Mouse (Mus musculus) megakaryocyte, embryonic 14.5 days (primary cell): Measurements from ENCODE around the gene Shroom2. TPM values are rescaled to one million over a fixed set of nuclear protein-coding genes. Genes with fewer than 3 reads are reported as not detected.

Experiments used
- H3K27me3 ChIP-seq: replicated peaks from 2 replicates; pipeline ENCODE3; 2012; ENCODE audit warnings: inconsistent platforms
- H3K36me3 ChIP-seq: replicated peaks from 2 replicates; pipeline ENCODE3; 2012; ENCODE audit warnings: low read length, inconsistent platforms, mixed read lengths
- H3K4me1 ChIP-seq: 2 replicates; pipeline ENCODE4 v1.6.1; 2012; ENCODE audit warnings: inconsistent platforms
- H3K4me3 ChIP-seq: replicated peaks from 2 replicates; pipeline ENCODE3; 2012; ENCODE audit warnings: moderate library complexity, mild to moderate bottlenecking, inconsistent platforms
- H3K9me3 ChIP-seq: 2 replicates; pipeline ENCODE4 v1.6.1; 2012; ENCODE audit warnings: inconsistent platforms
- FLI1 ChIP-seq: IDR thresholded peaks from 2 replicates; pipeline ENCODE4 v1.6.1; 2012; ENCODE audit warnings: low read length, inconsistent platforms, mixed read lengths
- GATA1 ChIP-seq: IDR thresholded peaks from 3 replicates; pipeline ENCODE4 v1.6.1; 2012; ENCODE audit warnings: mixed read lengths, low read length, inconsistent platforms, borderline replicate concordance
- polyA plus RNA-seq: library from polyadenylated mRNA; stranded (reverse); fragments of >175 nt; gene quantifications from 2 replicates; pipeline ENCODE4 v1.2.3, GENCODE M21; 2012; ENCODE audit warnings: low replicate concordance; ENCODE audit not compliant: insufficient read depth

Gene Shroom2
- polyA plus RNA-seq, 1 experiment, result not detected

- TF ChIP-seq GATA1 (no peak), FLI1 (no peak)
- H3K9me3 ChIP-seq, result no peaks in the 10 kb centered on the region
- no peaks in the 10 kb centered on the region for H3K36me3 ChIP-seq
- no peak overlapping the region for H3K4me3 ChIP-seq
- H3K27me3 ChIP-seq, result peaks cover 13% of the 10 kb centered on the region
- no peaks in the 10 kb centered on the region for H3K4me1 ChIP-seq
Measured at GRCm38 (mm10) chrX:152652676-152653075, 116.6 kb downstream of the Shroom2 start.

GRCm38 (mm10) chrX:152644827-152645226 is 124.4 kb downstream of the Shroom2 start:
- H3K4me3 ChIP-seq, result no peak overlapping the region
- no peaks in the 10 kb centered on the region for H3K4me1 ChIP-seq
- H3K27me3 ChIP-seq, result peaks cover 6% of the 10 kb centered on the region
- H3K36me3 ChIP-seq, result no peaks in the 10 kb centered on the region
- no peak for TF ChIP-seq GATA1
- no peak for TF ChIP-seq FLI1
- H3K9me3 ChIP-seq, result no peaks in the 10 kb centered on the region

DNA sequence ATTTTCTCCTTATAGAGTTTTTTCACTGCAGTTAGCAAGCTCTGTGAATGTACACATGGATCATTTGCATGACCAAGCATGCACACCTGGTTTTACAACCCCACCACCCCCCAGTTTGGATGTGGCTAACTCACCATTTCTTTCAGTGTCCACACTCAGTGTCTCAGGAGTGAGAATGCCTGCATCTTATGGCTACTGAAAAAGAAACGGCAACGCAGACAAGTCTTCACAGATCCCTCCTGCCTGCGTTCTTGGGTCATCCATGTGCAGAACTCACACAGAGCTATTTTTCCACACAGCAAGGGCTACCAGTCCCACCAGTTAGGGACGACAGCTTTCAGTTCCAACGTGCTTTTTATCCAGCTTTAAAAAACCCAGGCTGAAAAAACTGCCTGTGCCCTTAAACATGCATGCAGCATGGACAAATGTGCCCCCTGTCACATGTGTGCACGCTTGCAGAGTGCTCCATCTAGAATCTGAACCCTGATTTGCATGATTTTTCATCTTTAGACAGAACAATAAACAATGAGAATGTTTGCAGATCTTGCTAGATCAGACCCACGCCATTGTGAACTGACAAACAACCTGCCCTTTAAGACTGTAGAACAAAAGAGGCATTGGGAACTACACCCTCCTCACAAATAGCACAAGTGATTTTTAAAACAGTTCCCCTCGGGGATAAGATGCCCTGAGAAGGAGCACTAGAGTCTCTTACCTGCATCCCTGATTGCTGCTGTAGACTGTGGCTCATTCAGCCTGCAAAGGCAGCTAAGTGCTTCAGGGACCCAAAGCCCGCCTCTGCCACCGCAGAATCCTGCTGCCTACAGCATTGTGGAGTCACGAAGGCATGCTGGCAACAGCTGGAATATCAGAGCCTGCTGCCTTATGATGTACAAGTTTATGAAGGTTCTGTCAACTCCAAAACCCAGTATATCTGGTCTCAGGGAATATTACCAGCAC is 125.3 kb downstream of the Shroom2 start:
- no peak for TF ChIP-seq GATA1
- Histone ChIP-seq H3K4me1 (no peaks in the 10 kb centered on the region), H3K9me3 (no peaks in the 10 kb centered on the region), H3K36me3 (no peaks in the 10 kb centered on the region), H3K27me3 (peaks cover 6% of the 10 kb centered on the region), H3K4me3 (no peak overlapping the region)

- Histone ChIP-seq H3K4me1 (no peaks in the 10 kb centered on the region), H3K4me3 (no peak overlapping the region), H3K9me3 (no peaks in the 10 kb centered on the region), H3K27me3 (peaks cover 6% of the 10 kb centered on the region), H3K36me3 (no peaks in the 10 kb centered on the region)
- TF ChIP-seq FLI1, result no peak
Measured at GRCm38 (mm10) chrX:152643201-152643600, 126.1 kb downstream of the Shroom2 start.

DNA sequence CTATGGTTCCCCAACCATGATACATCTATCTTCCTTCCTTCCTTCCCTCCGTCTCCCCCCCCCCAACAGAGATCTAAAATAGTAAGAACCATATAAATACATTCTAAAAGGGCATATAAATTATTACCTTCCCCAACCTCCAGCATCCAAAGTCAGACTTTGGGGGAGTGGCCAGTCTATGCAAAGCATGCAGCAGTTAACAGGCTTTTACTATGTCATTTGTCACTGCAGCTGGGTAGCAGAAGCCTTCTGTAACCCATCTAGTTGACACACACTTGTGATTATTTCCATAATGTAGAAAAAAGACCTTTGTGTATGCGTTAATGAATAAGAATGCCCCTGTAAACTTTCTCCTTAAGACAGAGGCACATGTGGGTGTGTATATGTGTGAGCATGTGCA is 126.6 kb downstream of the Shroom2 start:
- H3K27me3 ChIP-seq, result peaks cover 6% of the 10 kb centered on the region
- TF ChIP-seq FLI1 (no peak), GATA1 (no peak)
- no peaks in the 10 kb centered on the region for H3K36me3 ChIP-seq

GRCm38 (mm10) chrX:152635397-152635796 is 133.9 kb downstream of the Shroom2 start:
- Histone ChIP-seq H3K4me3 (no peak overlapping the region), H3K9me3 (no peaks in the 10 kb centered on the region), H3K36me3 (no peaks in the 10 kb centered on the region), H3K27me3 (peaks cover 4% of the 10 kb centered on the region), H3K4me1 (no peaks in the 10 kb centered on the region)
- TF ChIP-seq GATA1, result no peak
- no peak for TF ChIP-seq FLI1

More for the DNA sequence above, 126.6 kb downstream of the Shroom2 start:
- Histone ChIP-seq H3K9me3 (no peaks in the 10 kb centered on the region), H3K4me1 (no peaks in the 10 kb centered on the region), H3K4me3 (no peak overlapping the region)

GRCm38 (mm10) chrX:152621407-152621806 is 147.9 kb downstream of the Shroom2 start:
- Histone ChIP-seq H3K27me3 (peaks cover 30% of the 10 kb centered on the region), H3K9me3 (no peaks in the 10 kb centered on the region), H3K36me3 (no peaks in the 10 kb centered on the region), H3K4me3 (no peak overlapping the region), H3K4me1 (no peaks in the 10 kb centered on the region)
- TF ChIP-seq FLI1 (no peak), GATA1 (no peak)

GRCm38 (mm10) chrX:152620917-152621316 is 148.3 kb downstream of the Shroom2 start:
- TF ChIP-seq GATA1 (no peak), FLI1 (no peak)
- no peaks in the 10 kb centered on the region for H3K4me1 ChIP-seq
- H3K27me3 ChIP-seq, result peaks cover 30% of the 10 kb centered on the region
- no peak overlapping the region for H3K4me3 ChIP-seq
- H3K36me3 ChIP-seq, result no peaks in the 10 kb centered on the region
- no peaks in the 10 kb centered on the region for H3K9me3 ChIP-seq

- TF ChIP-seq FLI1, result no peak
- no peak for TF ChIP-seq GATA1
- Histone ChIP-seq H3K27me3 (peaks cover 26% of the 10 kb centered on the region), H3K4me3 (no peak overlapping the region), H3K36me3 (no peaks in the 10 kb centered on the region), H3K9me3 (no peaks in the 10 kb centered on the region), H3K4me1 (no peaks in the 10 kb centered on the region)
Measured at GRCm38 (mm10) chrX:152618464-152618863, 150.8 kb downstream of the Shroom2 start.

DNA sequence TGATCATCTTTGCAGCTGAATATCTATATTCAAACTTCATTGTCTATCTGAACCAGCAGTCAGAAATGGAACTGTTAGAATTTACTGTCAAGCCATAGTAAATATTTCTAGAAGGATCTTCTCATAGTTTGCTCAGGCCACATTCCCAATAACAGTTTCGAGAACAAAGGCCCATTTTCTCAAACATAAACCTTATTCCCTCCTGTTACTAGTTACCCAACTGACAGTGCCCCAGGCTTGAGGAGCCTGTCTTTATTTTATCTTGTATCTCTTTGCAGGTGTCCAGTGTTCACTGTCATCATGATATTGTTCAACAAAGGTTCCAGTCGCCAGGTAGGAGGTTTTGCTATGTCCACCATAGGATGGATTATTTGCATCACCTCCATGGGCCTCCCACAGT is 206.2 kb downstream of the Shroom2 start, which contains the start of gene Cldn34a:
TSS of gene Cldn34a (plus strand) at position 301 of the 400 bp plus-strand sequence.
- Histone ChIP-seq H3K36me3 (no peaks in the 10 kb centered on the region), H3K4me3 (no peak within 1 kb of the TSS), H3K4me1 (no peaks in the 10 kb centered on the region), H3K27me3 (peaks cover 13% of the 10 kb centered on the region), H3K9me3 (no peaks in the 10 kb centered on the region)
- TF ChIP-seq FLI1, result no peak
- no peak for TF ChIP-seq GATA1

Other genes with a start within 250 kb of the Shroom2 start
- not detected in 2 replicates for gene Cldn34a, start 206.1 kb downstream of the Shroom2 start, polyA plus RNA-seq
- not detected in 2 replicates for gene Gpr143, start 12.5 kb upstream of the Shroom2 start, polyA plus RNA-seq
- 0.10 TPM in 1 of 2 replicates, not detected in the other for gene Usp51, start 237.0 kb upstream of the Shroom2 start, polyA plus RNA-seq